Mouse (Mus musculus): ENCODE measurements around the gene 1700086D15Rik.

1700086D15Rik gene

GRCm38 (mm10) chr11:65133661-65134060 is 26.0 kb downstream of the 1700086D15Rik start:
- DNase-seq = no peak

DNA sequence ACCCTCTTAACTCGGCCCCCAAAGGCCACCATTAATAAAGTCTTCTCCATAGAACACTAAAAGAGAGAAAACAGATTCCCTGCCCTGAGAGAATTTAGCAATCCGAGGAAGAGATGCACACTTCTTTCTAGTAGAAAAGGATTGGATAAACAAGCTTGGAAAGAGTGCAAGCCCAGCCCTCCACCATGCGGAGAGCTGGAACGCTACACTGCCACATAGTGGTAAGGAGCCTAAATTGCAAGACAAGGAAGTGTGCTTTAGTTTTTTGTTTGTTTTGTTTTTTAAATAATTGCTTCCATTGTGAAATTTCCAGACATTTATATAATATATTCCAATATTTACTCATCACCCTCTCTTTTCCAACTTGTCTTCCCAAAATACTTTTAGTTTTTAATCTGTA is 30.6 kb downstream of the 1700086D15Rik start:
- no peak for DNase-seq

DNA sequence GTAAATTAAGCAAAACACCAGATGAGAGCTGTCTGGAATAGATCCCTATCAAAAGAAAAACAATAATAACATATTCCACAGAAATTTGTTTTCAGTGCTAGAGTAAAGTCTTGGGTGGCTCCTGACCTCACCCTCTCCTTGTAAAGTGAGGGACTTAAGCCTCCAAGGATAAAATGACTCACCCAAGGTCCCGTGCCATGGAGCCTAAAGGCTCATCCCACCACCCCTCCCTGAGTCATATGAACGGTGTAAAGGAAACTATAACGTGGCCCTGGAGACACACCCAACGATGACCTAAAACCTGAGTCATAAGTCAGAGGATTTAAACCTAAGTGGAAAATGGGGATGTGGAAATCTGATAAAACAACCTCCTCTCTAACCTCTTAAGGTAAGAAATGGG is 31.0 kb downstream of the 1700086D15Rik start:
- DNase-seq = no peak

GRCm38 (mm10) chr11:65126566-65126965 is 33.1 kb downstream of the 1700086D15Rik start:
- peak; percentile 64 for DNase-seq

GRCm38 (mm10) chr11:65124913-65125418 is 34.7 kb downstream of the 1700086D15Rik start:
- DNase-seq = peak; percentile 52

DNA sequence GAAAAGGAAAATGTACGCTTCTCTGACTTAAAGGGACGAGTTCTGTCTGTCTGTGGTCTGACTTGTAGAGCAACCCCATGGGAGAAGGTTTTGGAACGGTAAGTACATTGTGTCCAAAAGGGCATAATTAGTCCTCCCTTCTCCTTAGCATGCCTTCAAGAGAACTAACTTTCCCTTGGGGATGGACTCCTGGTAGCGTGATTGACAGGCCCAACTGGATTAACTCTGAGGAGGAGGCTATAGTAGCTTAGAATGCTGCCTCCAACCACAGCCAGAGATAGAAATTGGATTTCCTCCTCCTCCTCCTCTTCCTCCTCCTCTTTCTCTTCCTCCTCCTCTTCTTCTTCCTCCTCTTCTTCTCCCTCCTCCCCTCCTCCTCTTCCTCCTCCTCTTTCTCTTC is 39.4 kb downstream of the 1700086D15Rik start:
- DNase-seq = no peak

- no peak for DNase-seq
These were observed 43.9 kb downstream of the 1700086D15Rik start for GRCm38 (mm10) chr11:65115811-65116210.

GRCm38 (mm10) chr11:65112086-65112485 is 47.6 kb downstream of the 1700086D15Rik start:
- no peak for DNase-seq

DNA sequence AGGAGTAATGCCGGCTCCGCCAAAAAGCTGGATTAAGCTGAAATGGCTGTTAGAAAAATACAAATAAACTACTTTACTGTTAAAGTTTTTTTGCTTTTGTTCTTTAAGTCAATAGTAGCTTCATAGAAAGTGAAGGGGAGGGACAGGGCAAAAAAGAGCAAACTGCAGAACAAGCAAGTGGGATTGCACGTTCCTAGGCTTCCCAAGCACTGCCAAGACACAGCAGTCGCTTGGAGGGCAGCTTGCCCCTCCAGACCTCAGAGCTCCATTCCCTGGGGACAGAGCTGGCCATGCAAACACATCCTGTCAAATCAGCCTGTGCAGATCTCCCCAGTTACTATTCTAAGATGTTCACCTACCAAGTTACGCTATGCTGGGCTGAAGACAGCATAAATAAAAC is 48.0 kb downstream of the 1700086D15Rik start:
- DNase-seq = no peak

- no peak for DNase-seq
These were observed 49.6 kb downstream of the 1700086D15Rik start for GRCm38 (mm10) chr11:65110058-65110457.

GRCm38 (mm10) chr11:65107734-65108171 is 51.9 kb downstream of the 1700086D15Rik start:
- no peak for DNase-seq

GRCm38 (mm10) chr11:65107151-65107550 is 52.5 kb downstream of the 1700086D15Rik start:
- no peak for DNase-seq

DNA sequence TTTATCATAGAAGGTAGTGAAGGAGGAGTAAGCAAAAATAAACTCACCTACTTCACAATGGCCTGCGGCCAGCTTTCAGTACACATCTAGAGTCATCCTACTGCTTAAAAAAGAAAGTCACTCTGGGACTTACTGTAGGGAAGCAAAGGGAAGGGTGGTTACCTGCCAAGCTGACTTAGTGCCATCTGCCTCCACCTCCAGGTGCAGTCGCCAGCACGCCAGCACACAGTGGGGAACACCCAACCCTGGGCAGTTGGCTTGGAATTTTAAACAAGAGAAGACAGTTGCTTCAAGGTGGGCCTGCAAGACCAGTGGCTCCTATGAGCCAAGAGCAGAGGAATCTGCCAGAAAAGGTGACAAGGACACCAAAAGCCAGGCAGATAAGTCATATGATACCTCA is 55.6 kb downstream of the 1700086D15Rik start:
- no peak for DNase-seq

Data from kidney, adult 11 months (tissue).